Mouse (Mus musculus) embryonic facial prominence, embryonic 10.5 days (tissue): ENCODE measurements around the gene Acpp. TPM values are rescaled to one million over a fixed set of nuclear protein-coding genes. Genes with fewer than 3 reads are reported as not detected.

Source experiments
- polyA plus RNA-seq: library from polyadenylated mRNA; unstranded; fragments of >200 nt; fragmentation: Nextera tagmentation; extraction: Ambion mirVana; gene quantifications from 2 replicates; pipeline ENCODE4 v1.2.1, GENCODE M21; 2016

The Acpp gene
- polyA plus RNA-seq, 1 experiment from 2014 or later = 0.97 TPM

Other genes with a start within 250 kb of the Acpp start
- gene Ackr4, start 210.8 kb downstream of the Acpp start, polyA plus RNA-seq = 0.19 and 0.41 TPM in 2 replicates
- 19.1 and 19.3 TPM in 2 replicates for gene Dnajc13, start 74.8 kb downstream of the Acpp start, polyA plus RNA-seq
- 0.19 and 0.56 TPM in 2 replicates for gene Cpne4, start 209.5 kb upstream of the Acpp start, polyA plus RNA-seq